Mouse (Mus musculus): ENCODE data around the gene Ypel2. TPM values are rescaled to one million over a fixed set of nuclear protein-coding genes. Genes with fewer than 3 reads are reported as not detected.
"Not testable (repeated sequence)": the region's sequence is repeated elsewhere in the genome, so short reads cannot be mapped to it uniquely, and the experiment has no call there.

Gene Ypel2
- polyA plus RNA-seq (2016; fragmentation: Nextera tagmentation; extraction: Ambion mirVana) = 1.3 and 1.4 TPM in 2 replicates

- peak; percentile 95 for ATAC-seq
- Histone ChIP-seq H3K4me3 (peak within 1 kb of the TSS; percentile 74), H3K4me1 (peaks cover 38% of the 10 kb centered on the region), H3K4me2 (peak within 1 kb of the TSS; percentile 96), H3K9ac (peak within 1 kb of the TSS; percentile 67), H3K36me3 (no peaks in the 10 kb centered on the region), H3K27ac (peak within 1 kb of the TSS; percentile 64), H3K27me3 (replicated peaks) (peaks cover 30% of the 10 kb centered on the region; the same call in 1 of the 2 replicates), H3K9me3 (replicated peaks) (no peaks in the 10 kb centered on the region)
- WGBS (ENCODE audit: insufficient replicate concordance) = under 1% methylated on average over 96 of the region's 96 CpGs
Measured at GRCm38 (mm10) chr11:86993041-86994037, at the start of gene Ypel2. Ypel2 (minus strand) TSS chr11:86993707.

GRCm38 (mm10) chr11:87043052-87043451 is 49.5 kb upstream of the Ypel2 start:
- no peak for ATAC-seq
- H3K36me3 ChIP-seq = no peaks in the 10 kb centered on the region
- H3K27ac ChIP-seq = no peak overlapping the region
- WGBS (ENCODE audit: insufficient replicate concordance) = 59% methylated on average over 3 of the region's 3 CpGs
- H3K9me3 ChIP-seq (replicated peaks) = no peaks in the 10 kb centered on the region
- no peak overlapping the region for H3K4me3 ChIP-seq
- H3K4me2 ChIP-seq = no peak overlapping the region
- peaks cover 16% of the 10 kb centered on the region for H3K4me1 ChIP-seq
- H3K9ac ChIP-seq = no peak overlapping the region
- no peaks in the 10 kb centered on the region for H3K27me3 ChIP-seq (replicated peaks)

- Histone ChIP-seq H3K9me3 (replicated peaks) (no peaks in the 10 kb centered on the region), H3K27ac (no peak overlapping the region), H3K9ac (no peak overlapping the region), H3K4me3 (no peak overlapping the region), H3K27me3 (replicated peaks) (no peaks in the 10 kb centered on the region; the same call in 1 of the 2 replicates), H3K36me3 (no peaks in the 10 kb centered on the region), H3K4me1 (no peaks in the 10 kb centered on the region), H3K4me2 (no peak overlapping the region)
- no peak for ATAC-seq
- WGBS (ENCODE audit: insufficient replicate concordance) = 77% methylated on average over 9 of the region's 9 CpGs
Measured at GRCm38 (mm10) chr11:87039307-87039963, 45.9 kb upstream of the Ypel2 start.

- ATAC-seq = no peak
- H3K27ac ChIP-seq = no peak overlapping the region
- no peak overlapping the region for H3K4me2 ChIP-seq
- H3K4me3 ChIP-seq = no peak overlapping the region
- no peaks in the 10 kb centered on the region for H3K9me3 ChIP-seq (replicated peaks)
- no peaks in the 10 kb centered on the region for H3K36me3 ChIP-seq
- H3K27me3 ChIP-seq (replicated peaks) = no peaks in the 10 kb centered on the region; the same call in 1 of the 2 replicates
- H3K9ac ChIP-seq = no peak overlapping the region
- no peaks in the 10 kb centered on the region for H3K4me1 ChIP-seq
- 53% methylated on average over 4 of the region's 4 CpGs for WGBS (ENCODE audit: insufficient replicate concordance)
Measured at GRCm38 (mm10) chr11:87036180-87036579, 42.7 kb upstream of the Ypel2 start.

GRCm38 (mm10) chr11:87028212-87028611 is 34.7 kb upstream of the Ypel2 start:
- H3K36me3 ChIP-seq = no peaks in the 10 kb centered on the region
- peaks cover 5% of the 10 kb centered on the region; the same call in 1 of the 2 replicates for H3K4me1 ChIP-seq
- H3K9me3 ChIP-seq (replicated peaks) = no peaks in the 10 kb centered on the region
- H3K9ac ChIP-seq = no peak overlapping the region
- no peak overlapping the region for H3K27ac ChIP-seq
- 35% methylated on average over 3 of the region's 3 CpGs for WGBS (ENCODE audit: insufficient replicate concordance)
- no peaks in the 10 kb centered on the region for H3K27me3 ChIP-seq (replicated peaks)
- no peak overlapping the region for H3K4me2 ChIP-seq
- ATAC-seq = no peak
- H3K4me3 ChIP-seq = no peak overlapping the region

GRCm38 (mm10) chr11:87026096-87026875 is 32.8 kb upstream of the Ypel2 start:
- Histone ChIP-seq H3K4me2 (no peak overlapping the region), H3K4me3 (no peak overlapping the region), H3K9me3 (replicated peaks) (no peaks in the 10 kb centered on the region), H3K36me3 (no peaks in the 10 kb centered on the region), H3K27me3 (replicated peaks) (no peaks in the 10 kb centered on the region), H3K4me1 (peaks cover 5% of the 10 kb centered on the region; the same call in 1 of the 2 replicates), H3K27ac (no peak overlapping the region), H3K9ac (no peak overlapping the region)
- 64% methylated on average over 9 of the region's 9 CpGs for WGBS (ENCODE audit: insufficient replicate concordance)
- no peak for ATAC-seq

GRCm38 (mm10) chr11:87025351-87025750 is 31.8 kb upstream of the Ypel2 start:
- H3K36me3 ChIP-seq = no peaks in the 10 kb centered on the region
- H3K27me3 ChIP-seq (replicated peaks) = no peaks in the 10 kb centered on the region
- no peak overlapping the region for H3K27ac ChIP-seq
- WGBS (ENCODE audit: insufficient replicate concordance) = 59% methylated on average over 3 of the region's 3 CpGs
- H3K4me1 ChIP-seq = peaks cover 5% of the 10 kb centered on the region; the same call in 1 of the 2 replicates
- no peak overlapping the region for H3K4me2 ChIP-seq
- no peak overlapping the region for H3K9ac ChIP-seq
- no peak for ATAC-seq
- no peaks in the 10 kb centered on the region for H3K9me3 ChIP-seq (replicated peaks)
- H3K4me3 ChIP-seq = no peak overlapping the region

- H3K4me2 ChIP-seq; H3K4me3 ChIP-seq; H3K36me3 ChIP-seq; H3K4me1 ChIP-seq; H3K9ac ChIP-seq; H3K9me3 ChIP-seq (replicated peaks); ATAC-seq; H3K27ac ChIP-seq; H3K27me3 ChIP-seq (replicated peaks): not testable (repeated sequence)
- WGBS (ENCODE audit: insufficient replicate concordance) = 65% methylated on average over 8 of the region's 8 CpGs
Measured at GRCm38 (mm10) chr11:87023240-87023639, 29.7 kb upstream of the Ypel2 start.

GRCm38 (mm10) chr11:87022765-87023164 is 29.3 kb upstream of the Ypel2 start:
- Histone ChIP-seq H3K4me2 (no peak overlapping the region), H3K27ac (no peak overlapping the region), H3K9me3 (replicated peaks) (no peaks in the 10 kb centered on the region), H3K4me3 (no peak overlapping the region), H3K27me3 (replicated peaks) (no peaks in the 10 kb centered on the region), H3K36me3 (no peaks in the 10 kb centered on the region), H3K4me1 (peaks cover under 1% of the 10 kb centered on the region; the same call in 1 of the 2 replicates), H3K9ac (no peak overlapping the region)
- WGBS (ENCODE audit: insufficient replicate concordance) = 44% methylated on average over 4 of the region's 4 CpGs
- ATAC-seq = no peak

- Histone ChIP-seq H3K4me3 (no peak overlapping the region), H3K27ac (no peak overlapping the region), H3K36me3 (no peaks in the 10 kb centered on the region), H3K4me2 (no peak overlapping the region), H3K9me3 (replicated peaks) (no peaks in the 10 kb centered on the region), H3K9ac (no peak overlapping the region), H3K27me3 (replicated peaks) (no peaks in the 10 kb centered on the region), H3K4me1 (no peaks in the 10 kb centered on the region)
- no peak for ATAC-seq
Measured at GRCm38 (mm10) chr11:87021551-87021950, 28.0 kb upstream of the Ypel2 start.

- H3K4me2 ChIP-seq = no peak overlapping the region
- no peak overlapping the region for H3K27ac ChIP-seq
- no peak overlapping the region for H3K4me3 ChIP-seq
- no peaks in the 10 kb centered on the region for H3K36me3 ChIP-seq
- WGBS (ENCODE audit: insufficient replicate concordance) = 65% methylated on average over 5 of the region's 5 CpGs
- no peak for ATAC-seq
- H3K4me1 ChIP-seq = no peaks in the 10 kb centered on the region
- no peaks in the 10 kb centered on the region for H3K27me3 ChIP-seq (replicated peaks)
- no peak overlapping the region for H3K9ac ChIP-seq
- H3K9me3 ChIP-seq (replicated peaks) = no peaks in the 10 kb centered on the region
Measured at GRCm38 (mm10) chr11:87020449-87020848, 26.9 kb upstream of the Ypel2 start.

Measured in liver, embryonic 12.5 days (tissue).